Mouse (Mus musculus) spleen, postnatal 36 days (tissue): Measurements from ENCODE around the gene Adcy1.

Experiments used
- DNase-seq, 2 experiments: peaks; one replicate each; pipeline ENCODE4 v3.0.0; 2022; ENCODE audit warnings: low spot score in 2 of 2, mixed read lengths in 1 of 2

Gene Adcy1

GRCm38 (mm10) chr11:7063001-7063584 is at the start of gene Adcy1:
Gene Adcy1, plus strand, starts transcription at chr11:7063489.
- DNase-seq = no peak

DNA sequence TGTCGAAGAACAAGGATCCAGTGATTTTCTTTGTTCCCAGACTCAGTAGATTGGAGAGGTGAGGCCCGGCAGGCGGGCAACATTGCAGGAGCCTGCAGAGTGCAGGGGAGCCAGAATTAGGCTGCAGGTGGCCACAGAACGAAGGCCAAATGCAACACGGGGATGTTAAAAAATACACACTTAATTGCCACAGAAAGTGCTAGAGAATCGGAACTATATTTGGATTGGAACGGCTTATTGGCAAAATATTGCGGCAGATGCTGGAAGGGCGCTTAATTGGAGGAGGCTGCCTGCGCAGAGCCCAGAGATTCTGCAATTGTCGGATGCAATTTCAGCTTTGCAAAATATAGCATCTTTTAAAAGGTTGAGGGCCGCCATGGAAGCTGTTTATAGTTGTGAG is 46.4 kb upstream of the Adcy1 start:
- no peak for DNase-seq

- DNase-seq = no peak
These were observed 45.2 kb upstream of the Adcy1 start for GRCm38 (mm10) chr11:7018078-7018477.

GRCm38 (mm10) chr11:7019006-7019525 is 44.2 kb upstream of the Adcy1 start:
- DNase-seq = no peak

DNA sequence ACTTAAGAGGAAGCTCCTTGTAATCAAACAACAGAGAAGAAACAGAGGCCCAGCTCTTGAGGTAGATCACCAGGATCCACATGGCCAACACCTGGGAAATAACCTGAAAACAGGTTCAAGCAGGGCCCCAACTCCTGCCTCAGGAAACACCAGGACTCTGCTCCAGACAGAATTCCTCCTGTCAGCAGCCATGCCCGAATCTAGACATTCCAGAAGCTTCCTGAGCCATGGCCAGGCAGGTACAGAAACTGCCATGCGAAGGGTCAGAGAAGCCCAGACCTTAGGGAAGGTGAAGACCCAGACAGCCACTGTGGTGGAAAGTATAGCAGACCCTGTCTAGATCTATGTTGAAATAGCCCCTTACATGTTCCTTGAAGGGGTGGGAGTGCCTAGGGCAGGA is 30.2 kb upstream of the Adcy1 start:
- DNase-seq = no peak

DNA sequence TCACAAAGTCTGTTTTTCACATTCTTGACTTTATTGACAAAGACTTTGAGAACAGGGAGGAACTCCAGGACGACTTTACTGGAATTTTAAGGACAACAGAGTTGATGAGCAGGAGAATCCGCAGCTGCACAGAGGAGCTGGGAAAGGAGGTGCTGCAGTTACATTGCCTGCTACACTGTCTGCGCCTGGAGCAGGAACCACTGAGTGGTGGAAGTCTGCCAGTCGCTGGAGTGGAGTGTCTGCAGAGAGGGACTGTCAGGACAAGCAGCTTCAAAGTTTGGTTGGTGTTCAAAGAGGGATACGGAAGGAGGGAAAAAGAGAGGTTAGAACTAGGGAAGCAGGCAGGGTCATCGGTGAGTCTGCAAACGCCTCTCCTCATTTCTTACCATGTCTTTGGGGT is 23.6 kb upstream of the Adcy1 start:
- no peak for DNase-seq

GRCm38 (mm10) chr11:7040801-7041200 is 22.5 kb upstream of the Adcy1 start:
- no peak for DNase-seq

- DNase-seq = no peak
These were observed 16.1 kb upstream of the Adcy1 start for GRCm38 (mm10) chr11:7047176-7047575.

DNA sequence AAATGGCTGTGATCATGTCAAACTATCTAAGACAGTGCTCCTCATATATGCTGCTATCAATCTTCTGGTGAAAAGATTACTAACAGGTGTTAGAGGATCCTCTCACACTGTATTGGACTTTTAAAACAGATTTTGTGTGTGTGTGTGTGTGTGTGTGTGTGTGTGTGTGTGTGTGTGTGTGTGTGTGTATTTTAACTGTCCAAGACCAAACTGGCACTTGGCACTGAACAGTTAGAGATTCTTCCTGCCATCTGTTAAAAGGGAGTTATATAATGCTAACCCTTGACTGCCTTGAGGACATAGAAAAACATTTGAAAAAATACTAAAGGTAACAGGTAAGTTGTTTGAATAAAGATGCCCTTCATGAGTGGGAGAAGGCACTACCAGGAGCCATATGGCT is 15.7 kb upstream of the Adcy1 start:
- DNase-seq = no peak

DNA sequence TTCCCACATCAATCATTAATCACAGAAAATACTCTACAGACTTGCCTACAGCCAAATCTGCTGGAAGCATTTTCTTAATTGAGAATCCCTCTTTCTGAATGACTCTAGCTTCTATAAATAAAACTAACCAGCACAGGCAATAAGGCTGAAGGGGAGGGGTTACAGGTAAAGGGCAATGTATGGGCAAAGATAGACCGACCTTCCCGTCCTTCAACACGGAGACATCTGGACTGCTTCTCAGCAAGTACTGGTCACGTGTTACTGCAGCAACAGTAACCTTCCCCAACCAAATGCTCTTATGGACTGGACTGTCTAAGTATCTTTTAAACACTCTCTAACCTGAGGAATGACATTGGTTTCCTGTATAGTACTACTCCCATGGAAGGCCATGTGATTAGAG is 9.6 kb upstream of the Adcy1 start:
- DNase-seq = no peak

DNA sequence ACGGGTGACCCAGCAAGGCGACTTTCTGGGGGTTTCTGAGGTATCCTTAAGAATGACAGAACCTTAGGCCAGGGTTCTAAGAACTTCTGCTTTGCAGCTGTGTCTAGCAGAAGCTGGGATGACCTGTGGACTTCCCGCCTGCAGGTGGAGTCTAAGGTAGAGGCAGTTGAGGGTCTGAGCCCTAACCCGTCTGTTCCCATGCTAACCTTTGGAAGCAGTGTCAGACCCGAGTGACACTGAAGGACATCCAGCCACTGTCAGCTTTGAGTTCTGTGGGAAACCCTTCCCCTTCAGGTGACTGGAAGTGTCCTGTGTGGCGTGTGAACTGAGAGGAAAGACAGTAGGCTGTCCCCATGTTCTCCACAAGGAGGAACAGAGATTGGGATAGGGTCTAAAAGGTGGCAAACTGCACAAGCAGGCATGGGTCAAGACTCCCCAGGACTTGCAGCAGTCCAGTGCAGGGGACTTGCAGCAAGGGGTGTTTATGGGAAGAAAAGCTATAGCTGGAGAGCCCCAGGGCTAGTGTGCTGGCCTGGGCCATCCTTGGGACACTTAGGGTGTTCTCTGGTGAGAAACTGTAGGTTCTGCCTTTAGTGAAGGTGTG is 8.5 kb upstream of the Adcy1 start:
- no peak for DNase-seq

DNA sequence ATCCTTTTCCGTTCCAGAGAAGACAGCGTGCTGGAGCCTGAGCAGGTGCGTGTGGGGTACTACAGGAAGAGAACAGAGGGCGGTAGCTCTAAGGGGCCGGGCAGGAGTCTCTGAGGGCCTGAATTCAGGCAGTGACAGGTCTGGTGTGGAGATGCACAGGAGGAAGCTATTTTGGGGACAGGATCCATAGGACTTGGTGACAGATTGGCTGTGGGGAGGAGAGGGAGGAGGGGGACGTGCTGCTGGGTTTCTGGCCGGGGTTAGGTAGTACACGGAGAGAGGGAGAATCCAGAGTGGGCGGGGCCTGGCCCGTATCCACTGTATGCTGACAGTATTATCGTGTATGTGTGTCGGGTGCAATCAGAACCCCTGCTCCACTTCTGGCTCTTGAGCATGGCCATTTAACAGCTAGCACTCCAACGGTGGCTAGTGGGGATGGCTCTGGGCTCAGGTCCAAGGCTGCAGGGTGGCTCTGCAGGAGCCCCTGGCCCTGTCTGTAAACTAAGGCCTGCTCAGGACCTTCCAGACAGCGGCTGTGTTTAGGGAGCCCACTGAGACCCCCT is 7.8 kb upstream of the Adcy1 start:
- no peak for DNase-seq

DNA sequence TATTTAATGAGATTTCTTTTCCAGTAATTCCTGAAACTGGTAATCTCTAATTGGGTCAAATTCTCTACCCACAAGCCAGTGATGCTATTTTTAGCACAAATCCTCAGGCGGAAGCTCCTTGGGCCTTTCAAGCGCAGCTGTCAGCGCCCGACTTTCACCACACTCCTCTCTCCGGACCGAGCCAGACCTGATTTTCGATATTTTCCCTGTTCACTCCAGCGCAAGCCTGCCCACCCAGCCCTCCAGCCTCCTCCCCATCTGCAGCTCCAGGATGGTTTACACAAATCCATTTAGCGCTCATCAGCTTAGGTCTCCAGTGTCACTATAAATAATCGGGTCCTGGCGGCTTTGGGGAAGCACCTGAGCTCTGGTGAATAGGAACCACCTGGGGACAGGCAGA is 7.2 kb upstream of the Adcy1 start:
- no peak for DNase-seq

GRCm38 (mm10) chr11:7057781-7058180 is 5.5 kb upstream of the Adcy1 start:
- no peak for DNase-seq

DNA sequence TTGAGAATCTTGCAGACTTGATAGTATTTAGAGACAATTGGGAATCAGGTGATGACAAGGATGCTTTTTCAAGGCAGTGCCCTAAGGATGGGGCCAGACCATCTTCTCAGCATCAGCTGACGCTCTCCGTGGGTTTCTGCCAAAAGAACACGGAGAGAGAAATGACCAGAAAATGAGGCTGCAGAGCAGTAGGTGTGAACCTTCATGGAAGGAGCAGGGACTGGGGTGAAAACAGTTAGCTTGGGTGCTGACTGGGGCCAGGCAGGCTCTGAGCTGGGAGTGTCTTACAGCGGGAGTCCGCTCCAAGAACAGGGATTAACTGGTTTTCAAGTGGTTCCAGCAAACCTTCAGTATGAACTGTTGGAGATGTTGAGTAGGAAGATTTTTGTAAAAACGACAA is 1.3 kb upstream of the Adcy1 start:
- DNase-seq = no peak

- DNase-seq = no peak
These were observed 723 bp upstream of the Adcy1 start for GRCm38 (mm10) chr11:7062566-7062965.

- no peak for DNase-seq
These were observed 485 bp downstream of the Adcy1 start for GRCm38 (mm10) chr11:7063681-7064267.

- DNase-seq = no peak
These were observed 1.3 kb downstream of the Adcy1 start for GRCm38 (mm10) chr11:7064484-7065185.

DNA sequence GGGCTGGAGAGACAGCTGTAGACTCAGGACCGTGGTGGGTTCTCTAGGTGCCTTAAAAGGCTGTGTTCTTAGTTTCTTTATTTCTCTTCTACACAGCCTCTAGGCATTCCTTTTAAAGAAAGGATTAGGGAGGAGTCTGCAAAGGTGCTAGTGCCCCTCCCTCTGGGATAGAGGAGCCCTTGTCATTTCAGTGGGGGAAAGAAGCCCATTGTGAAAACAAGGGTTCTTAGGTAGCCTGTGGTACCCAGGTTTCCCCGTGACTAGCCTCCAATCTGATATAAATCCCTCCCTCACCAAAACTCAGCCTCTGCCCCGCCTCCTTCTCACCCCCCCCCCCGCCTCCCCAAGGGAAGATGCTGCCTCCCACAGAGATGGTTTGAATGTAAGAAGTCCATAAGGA is 2.1 kb downstream of the Adcy1 start:
- DNase-seq = no peak

DNA sequence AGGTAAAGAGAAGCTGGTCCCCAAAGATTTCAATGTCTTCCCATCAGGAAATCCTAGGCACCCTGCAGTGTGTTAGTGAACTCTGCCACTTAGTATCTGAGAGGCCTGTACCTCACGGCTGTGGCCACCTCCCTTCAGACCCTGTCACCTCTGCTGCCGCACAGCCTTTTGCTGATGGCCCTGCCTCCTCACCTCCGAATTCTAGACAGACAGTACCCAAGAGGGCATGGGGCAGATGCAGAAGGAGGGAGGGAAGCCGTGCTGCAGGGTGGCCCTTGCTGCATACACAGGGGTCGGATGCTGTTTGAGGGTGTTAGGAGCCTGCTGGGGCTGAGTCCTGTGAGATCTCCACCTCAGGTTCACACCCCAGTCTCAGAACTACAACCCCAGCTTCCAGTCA is 2.6 kb downstream of the Adcy1 start:
- no peak for DNase-seq

GRCm38 (mm10) chr11:7067263-7067662 is 4.0 kb downstream of the Adcy1 start:
- no peak for DNase-seq

DNA sequence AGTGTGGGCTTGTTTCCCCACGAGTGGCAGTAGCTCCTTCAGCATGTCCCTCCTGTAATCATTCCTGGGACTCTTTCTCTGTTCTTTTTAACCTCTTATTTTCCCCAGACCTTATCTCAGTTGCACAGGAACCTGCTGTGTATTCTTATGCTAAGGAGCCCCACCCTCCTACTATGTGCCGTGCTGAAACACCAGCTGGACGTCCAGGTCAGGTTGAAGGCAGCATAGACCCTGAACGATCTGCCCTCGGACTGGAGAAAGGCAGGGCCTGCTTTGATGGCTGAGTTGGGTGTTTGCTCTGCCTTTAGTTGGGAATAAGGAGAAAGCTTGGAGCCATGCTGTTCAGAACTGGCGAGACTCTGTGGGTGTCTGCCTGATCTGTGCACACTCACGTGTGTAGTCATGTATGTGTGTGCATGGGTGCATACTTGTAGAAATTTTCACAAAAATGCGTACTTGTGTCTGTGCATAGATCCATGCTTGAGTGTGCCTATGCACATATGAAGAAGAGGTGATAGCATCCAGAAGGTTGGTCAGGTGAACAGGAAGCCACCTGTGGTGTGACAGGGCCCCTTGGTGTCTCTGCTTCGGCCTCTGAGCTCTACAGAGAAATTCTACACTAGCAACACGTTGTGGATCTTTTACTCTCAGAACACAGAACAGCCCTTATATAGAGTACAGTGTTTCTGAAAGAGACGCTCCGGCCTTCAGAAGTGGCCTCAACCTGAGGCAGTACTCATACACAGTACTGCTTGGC is 5.4 kb downstream of the Adcy1 start:
- no peak for DNase-seq
